In genomic region chr11:4266271-4267201, GRCm38 (mm10) we compare ENCODE assay signal across 8 mouse cellular contexts. TPM values are rescaled to one million over a fixed set of nuclear protein-coding genes. Genes with fewer than 3 reads are reported as not detected.
DNase-seq lines count a peak whose midpoint lies in the region; ATAC-seq and TF ChIP-seq lines count a peak whose summit lies in the region.

No protein-coding gene starts in this region.

- 0 out of 2 replicates have a peak, but pooled peaks have one; percentile 25 for TF ChIP-seq CTCF in thymus, adult 2 months (IDR thresholded peaks at IDR 0.05; ENCODE audit: borderline replicate concordance, control insufficient read depth, extremely low read depth, insufficient read depth, low read length, poor library complexity)
- no peak for TF ChIP-seq CTCF in heart, postnatal 0 days (IDR thresholded peaks at IDR 0.05; ENCODE audit: low read depth)

- no peaks in the 10 kb centered on the region for H3K36me3 ChIP-seq in thymus, adult 2 months (ENCODE audit: control insufficient read depth, insufficient read depth, low read length)
- no peaks in the 10 kb centered on the region for H3K36me3 ChIP-seq in heart, postnatal 0 days (replicated peaks; ENCODE audit: control insufficient read depth, insufficient read depth, low read length)

- peaks cover 38% of the 10 kb centered on the region for H3K4me1 ChIP-seq in thymus, adult 2 months (replicated peaks; ENCODE audit: control insufficient read depth, insufficient read depth, low read length)
- peaks cover 30% of the 10 kb centered on the region for H3K4me1 ChIP-seq in heart, postnatal 0 days (ENCODE audit: control insufficient read depth, insufficient read depth)

- no peak for TF ChIP-seq EP300 in heart, postnatal 0 days (IDR thresholded peaks at IDR 0.05; ENCODE audit: low read depth)

- 0 out of 2 replicates have a peak, but pooled peaks have one; percentile 6 for TF ChIP-seq POLR2A in thymus, adult 2 months (IDR thresholded peaks at IDR 0.05; ENCODE audit: control insufficient read depth, extremely low read depth, insufficient read depth, low read length, poor library complexity)

- no peak for DNase-seq in thymus, adult 2 months
- no peak for DNase-seq in thymus, postnatal 14 days
- DNase-seq in embryo, embryonic 10 days (ENCODE audit: low spot score): peak; percentile 27
- DNase-seq in heart, postnatal 0 days (ENCODE audit: low spot score): peak; percentile 43
- peak; percentile 51 to 75 for DNase-seq in kidney, postnatal 25 days
- DNase-seq in mesoderm, embryonic 11.5 days (ENCODE audit: low read depth, low spot score): peak; percentile 26
- DNase-seq in right cerebral cortex, adult 18-20 months: no peak
- no peak for DNase-seq in layer of hippocampus, adult 8-10 months (ENCODE audit: low spot score in 2 of 2)

- ATAC-seq in heart, postnatal 0 days (ENCODE audit: insufficient read depth, low read depth): peak; percentile 74

- peaks cover 2% of the 10 kb centered on the region; the same call in 1 of the 2 replicates for H3K27me3 ChIP-seq in thymus, adult 2 months (ENCODE audit: control insufficient read depth, insufficient read depth, low read length)
- peaks cover 33% of the 10 kb centered on the region for H3K27me3 ChIP-seq in heart, postnatal 0 days (ENCODE audit: control insufficient read depth, insufficient read depth, low read length)

- no peak overlapping the region for H3K27ac ChIP-seq in thymus, adult 2 months (ENCODE audit: control insufficient read depth, insufficient read depth, low read length)
- peak overlapping the region; percentile 22; the same call in 1 of the 2 replicates for H3K27ac ChIP-seq in heart, postnatal 0 days (ENCODE audit: low read depth)

- H3K9me3 ChIP-seq in heart, postnatal 0 days (replicated peaks; ENCODE audit: control insufficient read depth, low read length): no peaks in the 10 kb centered on the region

- WGBS in thymus, adult 2 months: 1% methylated on average over 61 of the region's 61 CpGs
- WGBS in heart, postnatal 0 days: 1% methylated on average over 46 of the region's 61 CpGs

- peak overlapping the region; percentile 84 for H3K4me2 ChIP-seq in heart, postnatal 0 days (ENCODE audit: low read depth, low read length)

- peak overlapping the region; percentile 61 for H3K9ac ChIP-seq in heart, postnatal 0 days (replicated peaks; ENCODE audit: low read depth, low read length)

- peak overlapping the region; percentile 54 for H3K4me3 ChIP-seq in thymus, adult 2 months (ENCODE audit: control insufficient read depth, insufficient read depth, low read length)
- H3K4me3 ChIP-seq in heart, postnatal 0 days (ENCODE audit: low read depth, low read length): peak overlapping the region; percentile 64

RNA-seq across cellular contexts. Expression of gene Lif, which starts 9.2 kb away (rescaled TPM):
- polyA plus RNA-seq in thymus, adult 2 months (2012; rRNA removed): 1.7 and 2.2 TPM in 2 replicates
- 0.54 and 0.73 TPM in 2 replicates for total RNA-seq in heart, postnatal 0 days (2014; rRNA removed; ENCODE audit: low replicate concordance)
- 0.32 and 0.71 TPM in 2 replicates for polyA plus RNA-seq in heart, postnatal 0 days (2015; fragmentation: Nextera tagmentation; extraction: Ambion mirVana)
- 1 to 10 TPM in 3 of 4 experiments, under 1 TPM in 1; 0.71 to 2.8 (median 1.6) TPM for total RNA-seq in layer of hippocampus, adult 8-10 months (2022)

RNA-seq across cellular contexts. Expression of gene Osm, which starts 30.3 kb away (rescaled TPM):
- polyA plus RNA-seq in thymus, adult 2 months (2012; rRNA removed): 5.3 and 5.8 TPM in 2 replicates
- 0.84 TPM in 1 of 2 replicates, not detected in the other for total RNA-seq in heart, postnatal 0 days (2014; rRNA removed; ENCODE audit: low replicate concordance)
- polyA plus RNA-seq in heart, postnatal 0 days (2015; fragmentation: Nextera tagmentation; extraction: Ambion mirVana): 0.10 TPM in 1 of 2 replicates, not detected in the other
- under 1 TPM in 2 of 4 experiments, not detected in 2; 0.65 to 0.93 TPM for total RNA-seq in layer of hippocampus, adult 8-10 months (2022)

RNA-seq across cellular contexts. Expression of gene Castor1, which starts 48.5 kb away (rescaled TPM):
- 23.3 and 34.5 TPM in 2 replicates for polyA plus RNA-seq in thymus, adult 2 months (2012; rRNA removed)
- total RNA-seq in heart, postnatal 0 days (2014; rRNA removed; ENCODE audit: low replicate concordance): 25.1 and 32.6 TPM in 2 replicates
- polyA plus RNA-seq in heart, postnatal 0 days (2015; fragmentation: Nextera tagmentation; extraction: Ambion mirVana): 8.1 and 8.4 TPM in 2 replicates
- 1 to 10 TPM; 3.1 to 5.8 (median 4.9) TPM for total RNA-seq in layer of hippocampus, adult 8-10 months (2022)

Comparison
In these comparisons a context has a peak if more than half of its experiments do, and no peak if none do; other contexts are left out.
1. DNase-seq: peak in embryo, embryonic 10 days (single experiment), heart, postnatal 0 days (single experiment), kidney, postnatal 25 days (2 of 2) and mesoderm, embryonic 11.5 days (single experiment); none in thymus, adult 2 months (single experiment), thymus, postnatal 14 days (single experiment), right cerebral cortex, adult 18-20 months (single experiment) and layer of hippocampus, adult 8-10 months (0 of 2).